Mouse (Mus musculus): Measurements from ENCODE around the gene Dlgap4. TPM values are rescaled to one million over a fixed set of nuclear protein-coding genes. Genes with fewer than 3 reads are reported as not detected.
A peak's percentile ranks its signal among the peaks of the same experiment; 100 is the strongest.
"Not testable (repeated sequence)": the region's sequence is repeated elsewhere in the genome, so short reads cannot be mapped to it uniquely, and the experiment has no call there.

Gene Dlgap4
- total RNA-seq, 2 experiments from 2014 or later, result 199 to 207 TPM

DNA sequence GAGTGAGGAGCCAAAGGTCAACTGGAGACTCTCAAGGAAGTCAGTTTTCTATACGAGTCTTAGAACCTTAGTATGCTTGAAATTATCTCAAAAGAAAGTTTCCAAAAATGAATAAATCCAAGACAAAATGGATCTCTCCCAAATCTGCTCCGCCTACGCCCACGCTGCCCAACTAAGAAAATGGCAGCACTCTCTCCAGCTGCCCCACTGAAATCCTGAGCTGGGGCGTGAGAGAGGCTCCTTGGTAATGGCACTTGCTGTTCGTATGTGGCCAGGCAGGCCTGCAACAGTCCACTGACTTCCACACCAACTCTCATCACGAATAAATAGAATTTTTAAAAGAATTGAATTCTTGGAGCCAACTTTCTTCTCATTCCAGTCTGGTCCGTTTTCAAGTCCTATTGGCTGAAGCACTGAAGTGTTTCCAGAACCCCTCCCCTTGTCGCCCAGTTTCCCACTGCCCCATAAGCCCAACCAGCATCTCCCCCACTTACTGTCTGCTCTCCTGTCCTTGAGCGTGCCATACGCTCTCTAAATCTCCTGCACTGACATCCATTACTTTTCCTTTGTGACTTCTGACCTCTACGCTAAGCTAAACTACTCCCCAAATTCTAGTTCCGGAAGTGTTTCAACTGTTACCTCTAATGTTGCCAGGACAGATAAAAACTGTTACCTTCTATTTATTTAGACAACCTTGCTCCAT, 160.7 kb downstream of the Dlgap4 start:
- DNase-seq (ENCODE audit: low spot score in 2 of 2), result no peak

- DNase-seq (ENCODE audit: low spot score in 2 of 2), result no peak
These were observed 161.4 kb downstream of the Dlgap4 start, which contains the start of gene Myl9 for GRCm38 (mm10) chr2:156774738-156775454. Myl9 (plus strand) TSS chr2:156775420.

DNA sequence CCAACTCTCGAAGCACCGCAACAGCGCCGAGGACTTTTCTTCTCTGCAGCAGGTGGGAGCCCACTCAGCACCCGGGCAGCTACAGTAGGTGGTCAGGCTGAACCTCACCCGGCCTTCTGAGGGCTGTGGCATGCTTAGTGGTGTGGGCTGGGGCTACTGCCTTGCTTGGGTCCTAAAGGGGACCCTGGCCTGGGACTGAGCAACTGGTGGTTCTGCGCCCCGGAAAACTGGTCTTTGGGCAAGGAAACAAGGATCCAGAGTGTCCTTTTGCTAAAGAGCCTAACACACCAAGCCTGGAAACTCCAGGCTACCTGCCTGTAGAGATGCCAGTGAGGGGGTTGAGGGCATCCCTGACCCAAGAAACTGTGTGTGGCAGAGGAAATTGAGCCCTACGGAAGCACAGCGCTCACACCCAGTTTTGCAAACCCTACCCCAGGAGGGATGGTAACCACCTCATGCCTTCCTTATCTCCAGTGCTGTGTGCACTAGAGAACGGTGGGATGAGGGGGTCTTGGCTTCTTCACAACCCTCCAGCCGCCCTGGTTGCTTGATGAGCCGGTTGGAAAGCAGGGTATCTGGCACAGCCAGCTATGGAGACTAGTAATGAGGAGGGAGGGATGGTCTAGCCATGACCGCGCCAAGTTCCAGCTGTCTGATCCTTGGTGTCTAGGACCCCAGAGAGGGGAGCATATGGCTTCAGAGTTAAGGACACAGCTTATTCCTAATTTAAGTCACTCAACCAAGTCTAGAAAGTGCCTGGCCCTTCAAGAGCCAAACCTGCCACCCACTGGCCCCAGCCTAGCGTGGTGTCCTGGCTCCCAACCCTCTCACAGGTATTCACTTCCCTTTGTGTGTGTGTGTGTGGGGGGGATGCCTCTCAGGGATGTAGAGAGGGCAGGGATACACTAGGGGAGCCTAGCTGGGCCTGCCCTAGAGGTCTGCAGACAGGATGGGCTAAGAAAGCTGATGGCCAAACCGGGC, 162.2 kb downstream of the Dlgap4 start:
- no peak for DNase-seq (ENCODE audit: low spot score in 2 of 2)

DNA sequence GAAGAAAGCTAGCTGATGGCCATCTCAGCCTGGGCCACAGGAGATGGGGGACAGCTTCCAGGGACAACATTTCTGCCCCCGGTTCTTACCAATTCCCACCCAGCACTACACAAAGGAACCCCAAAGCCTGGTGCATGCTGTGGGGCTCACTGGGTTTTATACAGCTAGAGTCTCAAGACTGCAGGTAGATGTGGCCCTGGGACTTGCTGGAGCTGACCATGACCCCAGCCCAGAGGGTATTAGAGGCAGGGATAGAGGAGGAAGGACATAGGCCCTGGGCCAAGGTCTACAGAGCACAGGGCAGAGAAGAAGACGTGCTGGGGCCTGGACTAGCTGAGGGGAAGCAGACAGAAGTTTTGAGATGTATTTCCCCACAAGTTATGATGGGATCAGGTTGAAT, 163.4 kb downstream of the Dlgap4 start:
- DNase-seq (ENCODE audit: low spot score in 2 of 2), result no peak

DNA sequence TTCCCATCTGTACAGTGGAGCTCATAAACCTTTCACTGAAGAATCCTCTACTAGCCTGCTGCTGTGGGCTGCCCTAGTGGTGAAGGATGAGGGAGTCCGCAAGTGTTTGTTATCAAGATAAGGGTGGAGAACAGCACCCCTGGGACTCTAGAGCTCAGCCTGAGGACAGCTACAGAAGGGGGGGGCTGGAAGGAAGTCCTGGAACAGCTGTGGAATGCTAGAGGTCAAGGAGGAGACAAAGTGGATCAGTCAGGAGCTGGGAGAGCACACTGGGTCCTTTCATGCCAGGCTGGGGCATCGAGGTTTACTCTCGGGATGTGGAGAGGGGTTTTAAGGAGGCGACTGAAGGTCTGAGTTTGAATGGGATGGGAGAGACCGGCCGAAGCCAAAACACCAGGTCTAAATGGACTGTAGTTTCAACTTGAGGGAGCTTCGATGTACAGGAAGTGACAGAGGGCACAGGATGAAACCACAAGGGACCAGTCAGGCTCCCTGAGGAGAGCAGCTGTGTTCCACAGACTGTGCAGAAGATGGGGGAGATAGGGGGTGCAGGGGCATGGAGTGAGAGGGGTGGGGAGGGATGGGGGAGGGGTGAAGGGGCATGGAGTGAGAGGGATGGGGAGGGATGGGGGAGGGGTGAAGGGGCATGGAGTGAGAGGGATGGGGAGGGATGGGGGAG, 164.0 kb downstream of the Dlgap4 start:
- no peak for DNase-seq (ENCODE audit: low spot score in 2 of 2)

DNA sequence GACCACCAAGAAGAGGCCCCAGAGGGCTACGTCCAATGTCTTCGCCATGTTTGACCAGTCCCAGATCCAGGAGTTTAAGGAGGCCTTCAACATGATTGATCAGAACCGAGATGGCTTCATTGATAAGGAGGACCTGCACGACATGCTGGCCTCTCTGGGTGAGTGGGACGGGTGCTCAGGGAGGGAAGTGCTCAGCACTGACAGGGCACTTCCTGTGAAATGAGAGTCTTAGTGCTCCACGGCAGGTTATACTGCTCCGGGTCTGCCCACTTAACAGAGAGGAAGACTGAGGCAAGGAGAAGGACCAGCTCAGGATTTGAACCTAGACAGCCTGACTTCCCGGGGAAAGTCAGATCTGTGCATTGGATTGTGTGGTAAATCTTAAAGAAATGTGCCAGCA, 165.1 kb downstream of the Dlgap4 start:
- no peak for DNase-seq (ENCODE audit: low spot score in 2 of 2)

GRCm38 (mm10) chr2:156779036-156779435, 165.5 kb downstream of the Dlgap4 start:
- no peak for DNase-seq (ENCODE audit: low spot score in 2 of 2)

DNA sequence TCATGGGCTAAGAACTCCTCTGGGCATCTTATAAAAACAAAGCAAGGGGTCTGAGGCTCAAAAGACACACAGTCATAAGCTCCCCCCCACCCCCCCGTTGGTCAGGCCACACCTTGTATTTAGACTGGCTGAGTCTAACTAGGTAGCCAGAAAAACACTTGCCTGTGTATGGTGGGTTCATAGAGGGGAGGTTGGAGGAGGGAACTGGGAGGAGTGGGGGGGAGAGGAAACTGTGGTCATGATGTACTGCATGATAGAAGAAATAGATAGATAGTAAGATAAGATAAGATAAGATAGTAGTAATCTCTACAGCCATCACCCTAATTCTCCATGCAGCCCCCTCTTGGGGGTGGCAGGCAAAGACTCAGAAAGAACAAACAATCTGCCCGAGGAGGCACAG, 166.0 kb downstream of the Dlgap4 start:
- no peak for DNase-seq (ENCODE audit: low spot score in 2 of 2)

GRCm38 (mm10) chr2:156780129-156780528, 166.6 kb downstream of the Dlgap4 start:
- DNase-seq (ENCODE audit: low spot score in 2 of 2), result no peak

- DNase-seq (ENCODE audit: low spot score in 2 of 2), result no peak
These were observed 167.2 kb downstream of the Dlgap4 start for GRCm38 (mm10) chr2:156780752-156781151.

- no peak for DNase-seq (ENCODE audit: low spot score in 2 of 2)
These were observed 167.8 kb downstream of the Dlgap4 start for GRCm38 (mm10) chr2:156781281-156781680.

GRCm38 (mm10) chr2:156781836-156782480, 168.5 kb downstream of the Dlgap4 start:
- no peak for DNase-seq (ENCODE audit: low spot score in 2 of 2)

- no peak for DNase-seq (ENCODE audit: low spot score in 2 of 2)
These were observed 169.2 kb downstream of the Dlgap4 start for GRCm38 (mm10) chr2:156782481-156783348.

DNA sequence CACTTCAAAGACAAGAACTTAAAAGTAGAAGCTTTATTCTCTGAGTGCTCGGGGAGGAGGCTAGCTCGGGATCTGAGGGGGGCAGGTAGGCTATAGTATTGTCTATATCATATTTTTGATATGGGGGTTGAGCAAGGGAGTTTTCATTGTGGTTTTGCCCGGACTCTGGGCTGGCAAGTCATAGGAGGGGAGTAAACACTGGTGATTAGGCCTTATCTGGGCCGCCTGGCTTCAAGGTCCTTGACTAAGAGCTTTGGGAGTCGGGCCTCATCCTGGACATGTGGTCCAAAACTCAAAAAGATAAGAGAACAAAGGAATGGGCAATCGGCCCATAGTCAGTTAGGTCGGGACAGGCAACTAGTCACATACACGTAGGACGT, 169.8 kb downstream of the Dlgap4 start:
- DNase-seq (ENCODE audit: low spot score in 2 of 2), result no peak

GRCm38 (mm10) chr2:156784016-156784585, 170.6 kb downstream of the Dlgap4 start:
- DNase-seq (ENCODE audit: low spot score in 2 of 2), result no peak

DNA sequence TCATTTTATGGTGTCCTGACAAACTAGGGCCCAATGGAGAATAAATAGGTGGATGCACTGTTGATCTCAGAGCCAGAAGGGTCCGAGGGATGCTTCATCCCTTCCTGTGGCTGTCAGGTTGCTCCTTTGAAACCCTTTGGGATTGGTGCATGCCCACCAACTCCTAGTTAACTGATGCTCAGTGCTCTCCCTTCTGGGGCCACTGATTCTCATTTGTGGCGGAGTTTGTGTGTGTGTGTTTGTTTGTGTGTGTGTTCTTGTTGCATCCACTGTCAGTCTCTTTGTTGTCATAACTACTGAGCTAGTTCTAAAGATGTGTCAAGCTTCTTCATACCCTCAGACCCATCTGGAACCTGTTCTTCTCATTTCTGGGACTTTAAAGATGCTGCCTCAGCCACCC, 171.4 kb downstream of the Dlgap4 start:
- DNase-seq (ENCODE audit: low spot score in 2 of 2), result no peak

DNA sequence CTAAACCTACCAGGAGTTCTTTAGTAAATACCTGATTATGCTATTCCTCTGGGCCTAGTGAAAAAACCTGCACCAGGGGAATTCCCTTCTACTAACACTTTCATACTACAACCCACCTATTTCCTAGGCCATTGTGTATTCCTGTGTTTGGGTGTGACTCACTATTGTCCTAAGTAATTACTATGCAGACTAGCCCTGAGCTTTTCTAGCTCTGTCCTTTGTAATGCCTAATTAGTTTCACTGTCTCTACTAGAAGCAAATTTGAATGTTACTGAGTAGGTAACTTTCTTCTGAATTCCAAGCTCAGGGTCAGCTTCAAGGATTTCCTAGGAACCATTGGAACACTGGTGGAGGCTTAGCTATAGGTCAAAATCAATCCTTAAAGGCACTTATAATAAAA, 172.9 kb downstream of the Dlgap4 start:
- DNase-seq (ENCODE audit: low spot score in 2 of 2), result not testable (repeated sequence)

- no peak for DNase-seq (ENCODE audit: low spot score in 2 of 2)
These were observed 173.7 kb downstream of the Dlgap4 start for GRCm38 (mm10) chr2:156787090-156787775.

DNA sequence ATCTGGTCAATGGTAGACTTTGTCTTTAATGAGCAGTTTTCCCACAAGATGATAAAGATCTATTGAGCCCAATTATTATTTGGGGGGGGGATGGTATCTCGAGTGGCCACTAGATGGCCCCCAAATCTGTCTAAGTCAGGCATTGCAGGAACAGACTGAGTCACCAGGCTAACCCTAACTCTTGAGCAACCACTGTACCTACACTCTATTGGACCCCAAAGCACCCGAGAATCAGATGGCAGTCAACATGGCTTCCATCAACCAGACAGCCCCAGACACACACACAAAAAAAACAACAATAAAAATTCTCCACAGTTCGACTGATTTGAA, 174.2 kb downstream of the Dlgap4 start:
- peak in 1 of 2 experiments; percentile 16 for DNase-seq (ENCODE audit: low spot score in 2 of 2)
